Mouse (Mus musculus): ENCODE data around the gene Fcho1. TPM values are rescaled to one million over a fixed set of nuclear protein-coding genes. Genes with fewer than 3 reads are reported as not detected.
"Not testable (repeated sequence)": the region's sequence is repeated elsewhere in the genome, so short reads cannot be mapped to it uniquely, and the experiment has no call there.

The Fcho1 gene
- polyA plus RNA-seq, 1 experiment from 2014 or later, result 38.4 TPM

GRCm38 (mm10) chr8:71715531-71715930 is 10.0 kb downstream of the Fcho1 start:
- no peaks in the 10 kb centered on the region for H3K9me3 ChIP-seq
- H3K36me3 ChIP-seq, result peaks cover 34% of the 10 kb centered on the region
- WGBS, result 55% methylated on average over 8 of the region's 8 CpGs

GRCm38 (mm10) chr8:71711574-71711973 is 13.9 kb downstream of the Fcho1 start:
- H3K27ac ChIP-seq, result no peak overlapping the region
- 89% methylated on average over 2 of the region's 2 CpGs for WGBS

More at GRCm38 (mm10) chr8:71715531-71715930, 10.0 kb downstream of the Fcho1 start:
- Histone ChIP-seq H3K27me3 (replicated peaks) (no peaks in the 10 kb centered on the region; the same call in 1 of the 2 replicates), H3K4me2 (replicated peaks) (no peak overlapping the region), H3K4me3 (no peak overlapping the region), H3K4me1 (peaks cover 14% of the 10 kb centered on the region), H3K27ac (no peak overlapping the region), H3K9ac (no peak overlapping the region)
- ATAC-seq (ENCODE audit: low FRiP score, low read depth), result no peak

GRCm38 (mm10) chr8:71709800-71710446 is 15.6 kb downstream of the Fcho1 start:
- no peak overlapping the region for H3K4me3 ChIP-seq
- H3K4me1 ChIP-seq, result peaks cover 8% of the 10 kb centered on the region; the same call in 1 of the 2 replicates
- peaks cover 24% of the 10 kb centered on the region for H3K27me3 ChIP-seq (replicated peaks)
- H3K9ac ChIP-seq, result no peak overlapping the region
- H3K9me3 ChIP-seq, result no peaks in the 10 kb centered on the region
- peak overlapping the region; percentile 49 for H3K4me2 ChIP-seq (replicated peaks)
- no peak overlapping the region for H3K27ac ChIP-seq
- H3K36me3 ChIP-seq, result peaks cover 17% of the 10 kb centered on the region; the same call in 1 of the 2 replicates
- ATAC-seq (ENCODE audit: low FRiP score, low read depth), result peak; percentile 59
- 20% methylated on average over 25 of the region's 25 CpGs for WGBS

More at GRCm38 (mm10) chr8:71711574-71711973, 13.9 kb downstream of the Fcho1 start:
- Histone ChIP-seq H3K36me3 (peaks cover 26% of the 10 kb centered on the region), H3K27me3 (replicated peaks) (peaks cover 20% of the 10 kb centered on the region), H3K9ac (no peak overlapping the region), H3K4me3 (no peak overlapping the region), H3K4me1 (peaks cover 8% of the 10 kb centered on the region; the same call in 1 of the 2 replicates), H3K9me3 (no peaks in the 10 kb centered on the region), H3K4me2 (replicated peaks) (no peak overlapping the region)
- ATAC-seq (ENCODE audit: low FRiP score, low read depth), result no peak

GRCm38 (mm10) chr8:71709134-71709799 is 16.2 kb downstream of the Fcho1 start:
- H3K4me2 ChIP-seq (replicated peaks), result peak overlapping the region; percentile 49
- H3K9me3 ChIP-seq, result no peaks in the 10 kb centered on the region
- H3K36me3 ChIP-seq, result peaks cover 13% of the 10 kb centered on the region; the same call in 1 of the 2 replicates
- no peak overlapping the region for H3K9ac ChIP-seq
- 40% methylated on average over 25 of the region's 25 CpGs for WGBS
- H3K27ac ChIP-seq, result no peak overlapping the region
- peaks cover 29% of the 10 kb centered on the region for H3K27me3 ChIP-seq (replicated peaks)
- no peak overlapping the region for H3K4me3 ChIP-seq
- ATAC-seq (ENCODE audit: low FRiP score, low read depth), result peak; percentile 46
- H3K4me1 ChIP-seq, result peaks cover 8% of the 10 kb centered on the region; the same call in 1 of the 2 replicates

- Histone ChIP-seq H3K9ac (no peak overlapping the region), H3K4me3 (no peak overlapping the region), H3K4me1 (peaks cover 8% of the 10 kb centered on the region; the same call in 1 of the 2 replicates), H3K36me3 (0 out of 2 replicates have a peak, but pooled peaks cover 8% of the 10 kb centered on the region), H3K27ac (no peak overlapping the region), H3K27me3 (replicated peaks) (peaks cover 37% of the 10 kb centered on the region), H3K9me3 (no peaks in the 10 kb centered on the region), H3K4me2 (replicated peaks) (no peak overlapping the region)
- WGBS, result 41% methylated on average over 8 of the region's 8 CpGs
- no peak for ATAC-seq (ENCODE audit: low FRiP score, low read depth)
Observed at GRCm38 (mm10) chr8:71707874-71708273, 17.6 kb downstream of the Fcho1 start.

- H3K36me3 ChIP-seq; ATAC-seq (ENCODE audit: low FRiP score, low read depth); H3K4me2 ChIP-seq (replicated peaks); H3K27ac ChIP-seq; H3K4me1 ChIP-seq; H3K4me3 ChIP-seq; H3K9me3 ChIP-seq; H3K9ac ChIP-seq: not testable (repeated sequence)
- peaks cover 62% of the 10 kb centered on the region for H3K27me3 ChIP-seq (replicated peaks)
Observed at GRCm38 (mm10) chr8:71703400-71703799, 22.1 kb downstream of the Fcho1 start.

GRCm38 (mm10) chr8:71702923-71703322 is 22.6 kb downstream of the Fcho1 start:
- Histone ChIP-seq H3K4me1 (peaks cover 8% of the 10 kb centered on the region; the same call in 1 of the 2 replicates), H3K4me3 (no peak overlapping the region), H3K27ac (no peak overlapping the region), H3K9me3 (no peaks in the 10 kb centered on the region), H3K4me2 (replicated peaks) (no peak overlapping the region), H3K27me3 (replicated peaks) (peaks cover 64% of the 10 kb centered on the region), H3K36me3 (no peaks in the 10 kb centered on the region), H3K9ac (no peak overlapping the region)
- no peak for ATAC-seq (ENCODE audit: low FRiP score, low read depth)
- WGBS, result 85% methylated on average over 3 of the region's 3 CpGs

GRCm38 (mm10) chr8:71702087-71702432 is 23.5 kb downstream of the Fcho1 start:
- WGBS, result 42% methylated on average over 4 of the region's 4 CpGs
- ATAC-seq (ENCODE audit: low FRiP score, low read depth), result no peak
- Histone ChIP-seq H3K9ac (no peak overlapping the region), H3K4me1 (peaks cover 8% of the 10 kb centered on the region; the same call in 1 of the 2 replicates), H3K36me3 (no peaks in the 10 kb centered on the region), H3K27me3 (replicated peaks) (peaks cover 69% of the 10 kb centered on the region), H3K4me2 (replicated peaks) (no peak overlapping the region), H3K9me3 (no peaks in the 10 kb centered on the region), H3K27ac (no peak overlapping the region), H3K4me3 (no peak overlapping the region)

GRCm38 (mm10) chr8:71701414-71702086 is 24.0 kb downstream of the Fcho1 start, which contains the start of gene B3gnt3:
Gene B3gnt3, minus strand, starts transcription at chr8:71701789.
- H3K27ac ChIP-seq, result no peak within 1 kb of the TSS
- H3K4me3 ChIP-seq, result no peak within 1 kb of the TSS
- H3K36me3 ChIP-seq, result no peaks in the 10 kb centered on the region
- H3K9ac ChIP-seq, result no peak within 1 kb of the TSS
- ATAC-seq (ENCODE audit: low FRiP score, low read depth), result no peak
- peak within 1 kb of the TSS; percentile 14; the same call in 1 of the 2 replicates for H3K4me2 ChIP-seq (replicated peaks)
- peaks cover 66% of the 10 kb centered on the region for H3K27me3 ChIP-seq (replicated peaks)
- no peaks in the 10 kb centered on the region for H3K9me3 ChIP-seq
- 16% methylated on average over 31 of the region's 34 CpGs for WGBS
- peaks cover 8% of the 10 kb centered on the region; the same call in 1 of the 2 replicates for H3K4me1 ChIP-seq

- Histone ChIP-seq H3K36me3 (no peaks in the 10 kb centered on the region), H3K27ac (no peak overlapping the region), H3K4me3 (no peak overlapping the region), H3K9me3 (no peaks in the 10 kb centered on the region), H3K9ac (no peak overlapping the region), H3K4me1 (peaks cover 8% of the 10 kb centered on the region; the same call in 1 of the 2 replicates), H3K27me3 (replicated peaks) (peaks cover 70% of the 10 kb centered on the region), H3K4me2 (replicated peaks) (peak overlapping the region; percentile 14; the same call in 1 of the 2 replicates)
- ATAC-seq (ENCODE audit: low FRiP score, low read depth), result peak; percentile 27; the same call in 1 of the 2 replicates
- WGBS, result 9% methylated on average over 29 of the region's 29 CpGs
Observed at GRCm38 (mm10) chr8:71700493-71701269, 24.8 kb downstream of the Fcho1 start.

GRCm38 (mm10) chr8:71695456-71695855 is 30.1 kb downstream of the Fcho1 start:
- H3K4me1 ChIP-seq, H3K27ac ChIP-seq, H3K4me3 ChIP-seq: not testable (repeated sequence)

More at GRCm38 (mm10) chr8:71695456-71695855, 30.1 kb downstream of the Fcho1 start:
- ATAC-seq (ENCODE audit: low FRiP score, low read depth); H3K36me3 ChIP-seq; H3K4me2 ChIP-seq (replicated peaks); H3K9me3 ChIP-seq; H3K9ac ChIP-seq: not testable (repeated sequence)
- 61% methylated on average over 12 of the region's 12 CpGs for WGBS
- peaks cover 81% of the 10 kb centered on the region for H3K27me3 ChIP-seq (replicated peaks)
